Mouse (Mus musculus) granulocyte monocyte progenitor cell, adult 5-6 weeks (primary cell): ENCODE data around the gene Tnrc6c. TPM values are rescaled to one million over a fixed set of nuclear protein-coding genes. Genes with fewer than 3 reads are reported as not detected.

ENCODE experiments used
- ATAC-seq: replicated peaks from 2 replicates; pipeline ENCODE4 v1.8.0; 2016; ENCODE audit warnings: mild to moderate bottlenecking, moderate TSS enrichment, inconsistent platforms; ENCODE audit not compliant: poor library complexity, severe bottlenecking
- total RNA-seq, 2 experiments: library from RNA; stranded (forward) in 1 of 2; stranded (reverse) in 1 of 2; fragments of 200-712, 200-1000 nt in 1 of 2; fragments of >200 nt in 1 of 2; fragmentation: Nextera tagmentation in 1 of 2; gene quantifications; 2 replicates each; pipeline ENCODE4 v1.2.3; 2014 to 2017

Gene Tnrc6c
- total RNA-seq, 2 experiments from 2014 or later: 23.5 to 24.4 TPM

DNA sequence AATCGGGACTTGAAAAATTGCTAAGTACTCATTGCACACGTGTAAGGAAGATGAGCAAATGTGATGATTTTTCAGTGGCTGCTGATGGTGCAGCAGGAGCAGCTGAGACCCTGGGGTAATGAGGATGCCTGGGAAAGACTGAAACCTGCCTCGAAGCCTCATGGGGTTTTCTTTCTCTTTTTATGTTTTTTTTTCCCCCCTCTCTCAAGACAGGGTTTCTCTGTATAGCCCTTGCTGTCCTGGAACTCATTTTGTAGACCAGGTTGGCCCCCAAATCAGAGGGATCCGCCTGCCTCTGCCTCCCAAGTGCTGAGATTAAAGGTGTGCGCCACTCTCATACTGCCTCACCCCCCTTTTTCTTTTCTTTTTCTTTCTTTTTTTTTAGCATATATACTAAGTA is 13.1 kb downstream of the Tnrc6c start:
- no peak for ATAC-seq

GRCm38 (mm10) chr11:117667825-117668224 is 13.7 kb downstream of the Tnrc6c start:
- ATAC-seq: no peak

DNA sequence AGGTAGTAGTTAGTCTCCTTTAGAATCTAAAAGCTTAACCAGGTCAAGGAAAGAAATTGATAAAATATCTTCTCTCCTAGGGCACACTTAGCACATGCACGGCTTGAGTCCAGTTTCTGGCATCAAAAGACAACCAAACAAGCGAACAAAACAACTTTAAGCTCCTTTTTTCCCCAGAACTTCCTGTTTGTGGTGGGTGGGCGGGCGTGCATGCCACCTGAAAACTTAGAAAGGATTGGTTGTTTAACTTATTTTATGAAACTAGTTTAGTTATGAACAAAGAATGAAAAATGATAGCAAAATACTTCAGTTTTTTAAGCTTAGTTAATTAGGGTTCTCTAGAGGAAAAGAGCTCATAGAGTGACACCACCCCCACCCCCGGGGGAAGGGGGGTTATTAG is 17.5 kb downstream of the Tnrc6c start:
- no peak for ATAC-seq

- ATAC-seq: no peak
These were observed 20.4 kb downstream of the Tnrc6c start for GRCm38 (mm10) chr11:117674531-117674930.

- ATAC-seq: no peak
These were observed 22.6 kb downstream of the Tnrc6c start for GRCm38 (mm10) chr11:117676649-117677048.

GRCm38 (mm10) chr11:117677111-117677510 is 23.0 kb downstream of the Tnrc6c start:
- no peak for ATAC-seq

GRCm38 (mm10) chr11:117677594-117677993 is 23.5 kb downstream of the Tnrc6c start:
- ATAC-seq: no peak

GRCm38 (mm10) chr11:117678155-117678554 is 24.1 kb downstream of the Tnrc6c start:
- ATAC-seq: no peak

- no peak for ATAC-seq
These were observed 24.7 kb downstream of the Tnrc6c start for GRCm38 (mm10) chr11:117678740-117679139.

DNA sequence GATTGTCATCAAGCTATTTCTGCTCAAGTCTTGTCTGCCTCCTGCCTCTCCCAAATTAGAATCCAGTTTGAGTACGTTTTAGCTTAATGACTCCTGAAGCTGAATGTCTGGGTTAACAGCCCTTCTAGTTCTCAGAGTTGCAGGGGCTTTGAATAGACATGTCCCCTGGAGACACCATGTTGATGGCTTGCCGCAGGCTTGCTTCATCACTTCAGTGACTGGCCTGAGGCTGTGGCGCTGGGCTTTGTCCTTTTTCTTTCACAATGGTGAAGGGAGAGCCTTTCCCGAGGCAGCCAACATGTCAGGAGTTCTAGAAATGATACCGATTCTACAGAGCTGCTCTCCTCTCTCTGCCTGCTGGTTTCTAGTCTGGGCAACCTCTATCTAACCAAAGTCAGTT is 30.6 kb downstream of the Tnrc6c start:
- no peak for ATAC-seq

DNA sequence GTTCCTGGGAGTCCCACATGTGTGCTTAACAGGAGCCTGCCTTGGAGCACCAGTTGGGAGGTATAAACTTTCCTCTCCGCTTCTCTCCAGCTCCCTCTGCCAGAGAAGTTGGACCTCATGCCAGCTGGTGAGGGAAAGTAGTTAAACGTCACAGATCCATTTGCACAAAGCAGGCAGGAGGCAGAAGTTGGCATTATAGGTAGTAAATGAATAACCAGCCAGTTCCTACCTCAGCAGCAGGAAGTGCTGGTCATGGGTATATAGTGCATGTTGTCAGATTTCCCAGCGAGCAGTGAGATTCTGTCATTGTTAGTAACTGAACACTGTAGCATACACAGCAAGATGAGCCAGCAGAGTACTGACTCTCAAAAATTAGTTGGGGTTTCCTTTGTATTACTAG is 31.4 kb downstream of the Tnrc6c start:
- ATAC-seq: peak; percentile 12

DNA sequence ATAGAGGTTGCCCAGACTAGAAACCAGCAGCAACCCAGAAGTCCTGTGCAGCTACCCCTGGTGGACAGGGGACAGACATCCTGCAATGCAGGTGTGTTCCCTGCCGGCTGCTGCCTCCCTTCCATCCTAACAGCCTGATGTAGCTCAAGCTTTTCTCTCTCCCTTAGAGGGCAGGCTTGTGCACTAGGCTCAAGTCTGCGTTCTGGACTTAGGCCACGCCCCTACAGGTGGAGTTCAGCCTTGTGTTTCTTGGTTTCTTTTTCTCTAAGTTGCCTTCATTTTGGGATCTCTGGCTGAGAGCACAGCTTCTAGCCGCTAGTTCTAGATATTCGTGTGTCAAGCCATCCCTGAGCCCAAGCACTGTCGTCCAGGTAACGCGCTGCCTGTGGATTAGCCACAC is 31.9 kb downstream of the Tnrc6c start:
- peak; percentile 40; the same call in 1 of the 2 replicates for ATAC-seq

- no peak for ATAC-seq
These were observed 34.5 kb downstream of the Tnrc6c start for GRCm38 (mm10) chr11:117688603-117689002.

DNA sequence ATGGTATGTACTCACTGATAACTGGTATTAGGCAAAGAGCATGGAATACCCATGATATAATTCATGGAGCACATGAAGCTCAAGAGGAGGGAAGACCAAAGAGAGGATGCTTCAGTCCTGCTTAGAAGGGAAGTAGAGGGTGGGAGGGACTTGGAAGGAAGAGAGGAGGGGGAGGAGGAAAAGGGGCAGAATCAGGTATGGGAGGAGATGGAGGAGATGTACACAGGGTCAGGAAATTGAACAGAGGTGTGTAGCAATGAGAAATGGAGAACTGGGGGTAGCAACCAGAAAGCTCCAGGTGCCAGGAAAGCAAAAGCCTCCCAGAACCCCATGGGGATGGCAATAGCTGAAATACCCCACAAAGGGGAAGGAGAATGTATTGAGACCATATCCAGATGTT is 37.2 kb downstream of the Tnrc6c start:
- no peak for ATAC-seq

DNA sequence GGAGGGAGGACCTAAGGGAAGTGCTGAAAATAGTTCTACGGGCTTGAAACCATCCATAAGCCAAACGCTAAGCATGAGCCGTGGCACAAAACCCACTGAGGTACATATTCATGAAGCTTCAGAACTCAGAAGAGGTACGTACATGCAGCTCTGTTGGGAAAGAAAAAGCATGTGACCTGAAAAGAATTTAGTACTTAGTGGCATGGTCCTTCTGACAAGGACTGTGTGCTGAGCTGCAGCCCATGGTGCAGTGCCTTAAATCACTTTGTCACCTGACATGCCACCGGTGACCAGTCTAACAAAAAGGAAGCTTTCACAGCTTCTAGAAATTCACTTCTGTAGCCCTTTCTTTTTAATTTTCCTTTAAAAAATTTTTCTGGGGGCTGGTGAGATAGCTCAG is 40.0 kb downstream of the Tnrc6c start:
- no peak for ATAC-seq

GRCm38 (mm10) chr11:117696585-117696984 is 42.5 kb downstream of the Tnrc6c start:
- ATAC-seq: peak; percentile 96

- no peak for ATAC-seq
These were observed 46.8 kb downstream of the Tnrc6c start for GRCm38 (mm10) chr11:117700871-117701270.

GRCm38 (mm10) chr11:117706267-117706666 is 52.2 kb downstream of the Tnrc6c start:
- peak; percentile 83 for ATAC-seq

DNA sequence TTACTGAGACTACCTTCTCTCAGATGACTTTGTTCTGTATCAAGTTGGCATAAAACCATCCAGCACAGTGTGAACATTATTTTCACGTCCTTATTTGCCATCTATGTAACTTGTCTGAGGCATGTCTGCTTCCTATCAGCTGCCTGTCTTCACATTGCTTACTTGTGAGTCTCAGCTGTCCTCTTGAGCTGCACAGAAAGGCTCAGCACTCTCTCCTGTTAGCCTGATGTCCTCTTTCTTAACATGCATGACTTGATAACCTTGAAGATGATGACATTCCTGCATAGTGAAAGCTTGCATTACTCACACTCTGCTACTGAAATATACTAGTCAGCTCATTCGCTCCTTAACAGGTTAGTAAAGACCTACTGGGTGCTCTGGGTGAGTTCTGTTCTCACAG is 53.1 kb downstream of the Tnrc6c start:
- no peak for ATAC-seq

DNA sequence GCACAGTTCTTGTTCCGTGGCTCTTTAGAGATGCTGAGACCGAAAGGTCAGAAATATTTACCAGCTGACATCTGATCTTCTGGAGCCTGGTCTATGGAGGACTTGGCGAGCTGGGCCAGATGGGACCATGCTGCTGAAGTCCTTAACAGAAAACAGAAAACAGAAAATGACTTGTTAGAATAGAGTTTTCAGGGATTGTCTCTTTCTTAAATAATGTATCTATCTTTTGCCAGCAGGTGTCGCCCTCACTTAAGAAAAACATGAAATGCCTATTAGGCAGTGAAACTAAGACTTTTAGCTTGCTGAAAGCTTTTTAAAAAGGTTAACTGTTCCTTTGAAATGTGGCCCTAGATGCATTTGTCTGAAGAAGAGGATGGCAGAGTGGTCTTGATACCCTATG is 55.2 kb downstream of the Tnrc6c start:
- ATAC-seq: no peak

DNA sequence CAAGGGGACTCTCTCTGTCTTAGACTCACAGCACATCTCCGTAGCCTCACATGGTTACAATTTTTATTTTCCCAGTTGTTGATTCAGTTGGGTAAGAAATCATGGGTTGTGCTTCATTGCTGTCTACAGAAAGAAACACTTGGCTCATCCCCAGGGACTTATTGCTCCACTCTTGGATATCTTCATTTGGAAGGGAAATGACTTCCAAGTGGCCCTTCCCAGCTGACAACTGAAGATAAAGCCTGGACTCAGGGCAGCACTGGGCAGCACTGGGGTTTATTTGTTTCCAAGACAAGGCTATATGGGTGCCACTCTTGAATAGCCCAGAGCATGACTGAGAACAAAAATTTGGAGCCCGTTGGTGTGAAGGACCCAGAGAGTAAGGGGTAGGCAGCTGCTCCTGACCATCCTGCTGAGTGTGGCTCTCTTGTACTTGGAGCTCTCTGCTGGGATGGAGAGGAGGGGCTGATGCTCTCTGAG is 56.8 kb downstream of the Tnrc6c start:
- ATAC-seq: no peak

DNA sequence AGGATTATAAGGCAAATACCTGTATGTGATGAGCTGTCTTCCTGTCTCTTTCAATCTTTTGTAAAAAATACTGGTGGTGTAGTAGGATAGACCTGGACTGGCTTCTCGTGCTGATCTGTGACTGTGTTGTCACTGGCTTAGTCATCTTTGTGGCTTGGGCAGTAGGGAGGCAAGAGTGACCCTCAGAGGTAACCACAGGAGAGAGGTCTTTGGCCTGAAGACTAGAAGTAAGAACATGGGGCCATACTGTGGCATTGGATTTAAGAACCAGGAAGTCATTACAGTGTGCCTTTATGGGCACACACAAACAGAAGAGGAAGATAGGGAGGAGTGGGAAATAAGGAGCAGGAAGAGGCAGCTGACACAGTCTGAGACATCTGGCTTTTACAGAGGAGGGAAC is 58.0 kb downstream of the Tnrc6c start:
- peak; percentile 77 for ATAC-seq

DNA sequence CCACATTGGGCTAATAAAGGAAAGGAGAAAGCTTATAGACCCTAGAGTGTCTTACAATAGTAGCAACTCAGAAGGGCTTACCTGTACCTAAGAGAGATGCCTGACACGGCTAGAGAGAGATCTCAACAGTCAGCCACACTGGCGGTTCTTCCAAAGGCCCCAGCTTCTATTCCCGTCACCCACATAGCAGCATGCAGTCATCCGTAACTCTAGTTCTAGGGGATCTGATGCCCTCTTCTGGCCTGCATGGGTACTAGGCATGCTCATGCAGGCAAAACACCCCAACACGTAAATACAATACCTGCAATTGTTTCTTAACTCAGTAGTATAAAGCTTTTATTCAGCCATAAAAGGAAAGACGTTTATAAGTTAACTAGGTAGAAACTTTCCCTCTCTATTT is 59.3 kb downstream of the Tnrc6c start:
- ATAC-seq: no peak
